Mouse (Mus musculus) layer of hippocampus, adult 8-10 months (tissue): Measurements from ENCODE around the gene Astn2. TPM values are rescaled to one million over a fixed set of nuclear protein-coding genes. Genes with fewer than 3 reads are reported as not detected.

Experiments used
- DNase-seq, 2 experiments: peaks; one replicate each; pipeline ENCODE4 v3.0.0; 2022; ENCODE audit warnings: low spot score in 2 of 2
- total RNA-seq, 4 experiments: library from RNA; stranded (reverse); gene quantifications; 2 replicates each; pipeline ENCODE4 v1.2.4; 2022

The Astn2 gene
- total RNA-seq, 4 experiments from 2014 or later: 26.5 to 27.7 (median 27.3) TPM

DNA sequence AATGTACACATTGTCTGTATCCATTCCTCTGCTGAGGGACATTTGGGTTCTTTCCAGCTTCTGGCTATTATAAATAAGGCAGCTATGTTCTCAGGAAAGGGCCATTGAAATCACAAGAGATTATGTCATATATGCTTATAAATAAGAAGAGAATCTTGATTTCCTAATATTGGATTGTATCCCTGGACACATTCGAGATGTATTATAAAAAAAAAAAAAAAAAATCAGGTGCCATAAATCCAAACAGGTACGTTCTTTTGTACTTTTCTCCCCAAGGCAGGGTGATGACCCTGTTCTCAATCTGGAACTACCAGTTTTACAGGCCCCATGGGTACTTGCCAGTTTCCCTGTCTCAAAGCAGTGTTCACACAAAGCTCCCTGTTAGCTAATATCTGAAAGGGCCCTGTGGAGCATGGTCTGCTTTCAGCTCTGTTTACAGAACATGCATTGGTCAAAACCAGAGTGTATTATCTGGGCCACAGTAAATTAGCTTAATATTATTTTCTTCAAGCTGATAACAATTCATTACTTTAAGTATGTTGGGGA, 530.1 kb downstream of the Astn2 start:
- no peak for DNase-seq

GRCm38 (mm10) chr4:65864551-65864950, 539.9 kb downstream of the Astn2 start:
- no peak for DNase-seq

GRCm38 (mm10) chr4:65843191-65843590, 561.2 kb downstream of the Astn2 start:
- no peak for DNase-seq

DNA sequence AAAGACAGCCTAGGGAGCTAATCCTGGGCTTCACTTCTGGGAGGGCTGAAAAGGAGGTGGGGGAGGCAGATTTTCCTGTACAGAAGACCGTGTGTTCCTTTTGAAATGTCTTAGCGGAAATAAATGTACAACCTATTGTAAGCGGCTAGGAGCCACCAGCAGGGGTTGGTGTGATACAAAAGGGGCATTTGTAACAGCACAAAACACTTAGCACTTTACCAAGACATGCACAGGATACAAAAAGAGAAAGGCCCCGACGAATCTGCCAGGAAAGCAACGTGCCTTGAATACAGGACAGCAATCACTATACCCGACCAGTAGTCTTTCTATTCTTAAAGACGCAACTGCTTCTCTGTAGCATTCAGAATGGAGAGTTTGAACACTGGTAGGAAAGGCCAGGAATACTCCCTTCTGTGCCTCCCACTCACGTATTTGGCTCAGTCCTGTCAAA, 564.8 kb downstream of the Astn2 start:
- DNase-seq: peak; percentile 45 to 57

- DNase-seq: no peak
Observed at GRCm38 (mm10) chr4:65838781-65839180, 565.6 kb downstream of the Astn2 start.

DNA sequence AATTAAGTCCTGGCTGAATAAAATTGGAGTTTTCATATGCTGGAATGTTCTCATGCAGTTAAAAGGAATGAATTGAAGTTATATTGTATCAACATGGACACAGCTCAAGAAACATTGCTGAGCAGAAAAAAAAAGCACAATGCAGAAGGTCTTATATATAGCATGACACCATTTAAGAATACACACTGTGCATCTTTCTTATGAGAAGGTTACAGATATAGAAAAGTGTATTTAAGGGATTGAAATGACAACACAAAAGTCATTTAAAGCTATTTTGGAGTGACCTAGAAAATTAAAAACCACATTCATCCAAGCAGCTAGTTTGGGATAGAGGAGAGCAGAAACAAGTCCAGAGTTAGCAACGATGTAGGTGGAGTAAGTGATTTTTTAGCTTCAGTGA, 571.4 kb downstream of the Astn2 start:
- no peak for DNase-seq

- no peak for DNase-seq
Observed at GRCm38 (mm10) chr4:65831872-65832271, 572.5 kb downstream of the Astn2 start.

DNA sequence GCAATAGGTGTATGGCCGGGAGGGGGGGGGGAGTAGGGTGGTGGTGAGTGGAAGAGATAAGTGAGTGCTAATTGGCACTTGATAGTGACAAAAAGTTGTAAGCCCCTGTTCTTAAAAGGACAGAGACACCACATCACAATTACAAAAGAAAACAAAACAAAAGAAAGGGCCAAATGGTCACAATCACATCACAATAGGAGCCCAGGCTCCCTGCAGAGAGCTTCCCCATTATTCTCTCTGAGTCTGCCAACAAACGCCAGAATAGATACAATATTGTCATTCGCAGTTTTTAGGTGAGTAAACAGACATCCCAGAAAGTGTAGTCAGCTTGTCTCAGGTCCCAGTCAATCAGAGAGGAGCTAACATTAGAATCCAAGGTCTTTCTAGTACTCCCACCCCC, 573.9 kb downstream of the Astn2 start:
- DNase-seq: no peak

- no peak for DNase-seq
Observed at GRCm38 (mm10) chr4:65821070-65821469, 583.3 kb downstream of the Astn2 start.

DNA sequence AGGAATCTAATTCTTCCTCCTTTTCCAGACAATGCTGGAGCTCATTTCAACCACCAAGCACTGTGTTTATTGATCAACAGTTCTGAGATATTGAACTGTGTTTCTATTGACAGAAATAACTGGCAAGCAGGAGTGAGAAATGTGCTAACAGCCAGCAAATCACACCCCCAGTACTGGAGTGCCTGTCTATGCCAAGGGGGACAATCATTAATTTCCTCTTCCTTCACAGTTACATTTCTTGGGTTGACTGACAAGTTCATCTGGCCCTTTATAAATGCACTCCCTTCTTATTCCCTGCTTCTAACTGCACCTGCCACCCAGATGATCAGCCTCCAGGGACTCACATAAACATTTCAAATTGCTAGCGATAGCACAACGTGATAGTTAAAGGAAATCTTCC, 584.2 kb downstream of the Astn2 start:
- no peak for DNase-seq

GRCm38 (mm10) chr4:65819835-65820234, 584.6 kb downstream of the Astn2 start:
- DNase-seq: no peak

- DNase-seq: no peak
Observed at GRCm38 (mm10) chr4:65814176-65814535, 590.3 kb downstream of the Astn2 start.

- DNase-seq: no peak
Observed at GRCm38 (mm10) chr4:65813500-65814175, 590.8 kb downstream of the Astn2 start.

DNA sequence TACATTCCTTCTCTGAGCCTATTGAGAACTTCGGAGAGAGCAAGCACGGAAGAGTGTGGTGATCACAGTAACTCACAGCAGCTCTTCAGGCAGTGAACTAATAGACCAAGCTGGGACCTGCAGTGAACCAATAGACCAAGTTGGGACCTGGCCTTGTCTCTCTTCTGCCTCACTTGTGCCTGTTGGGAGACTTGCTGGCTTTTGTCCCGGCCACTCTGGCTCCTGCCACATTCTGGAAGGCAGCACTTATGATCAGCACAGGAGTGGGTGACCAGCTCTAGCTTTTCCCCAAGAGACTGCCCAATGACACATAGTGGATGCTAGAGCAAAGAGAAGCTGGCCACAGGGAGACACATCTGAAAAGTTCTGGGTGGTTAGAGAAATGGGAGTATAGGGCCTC, 597.1 kb downstream of the Astn2 start:
- DNase-seq: no peak

DNA sequence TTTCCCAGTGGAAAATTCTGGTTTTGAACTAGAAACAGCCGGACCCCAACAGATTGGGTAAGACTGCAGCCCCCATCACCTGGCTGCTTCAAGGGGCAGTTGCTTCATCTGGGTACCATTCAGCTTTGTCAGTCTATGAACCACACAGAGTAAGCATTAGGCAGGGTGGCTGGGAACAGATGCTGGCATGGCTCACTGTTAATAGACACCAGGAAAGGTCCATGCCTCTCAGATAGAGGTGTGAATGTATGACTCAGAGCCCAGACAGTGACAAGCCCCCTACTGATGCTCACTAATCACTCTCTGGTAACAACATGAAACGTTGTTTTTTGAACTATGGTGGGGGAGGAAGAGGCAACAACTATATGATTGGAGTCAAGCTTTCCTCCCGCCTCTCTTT, 603.2 kb downstream of the Astn2 start:
- no peak for DNase-seq

DNA sequence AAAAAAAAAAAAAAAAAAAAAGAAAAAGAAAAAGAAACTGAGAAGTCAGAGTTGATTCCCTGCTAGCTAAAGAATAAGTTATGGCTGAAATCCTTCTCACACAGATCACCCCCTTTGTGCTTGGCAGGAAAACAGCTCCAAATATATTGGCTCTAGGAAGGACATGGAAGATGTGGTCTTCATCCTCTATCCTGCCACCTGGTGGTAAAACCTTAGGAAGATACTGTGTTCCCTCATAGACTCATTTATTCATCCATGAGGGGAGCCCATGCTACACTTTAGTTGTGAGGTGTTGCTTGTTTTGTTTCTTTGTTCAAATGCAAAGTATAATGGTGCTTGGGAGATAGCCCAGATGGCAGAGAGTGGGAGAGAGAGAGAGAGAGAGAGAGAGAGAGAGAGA, 613.4 kb downstream of the Astn2 start:
- DNase-seq: no peak

DNA sequence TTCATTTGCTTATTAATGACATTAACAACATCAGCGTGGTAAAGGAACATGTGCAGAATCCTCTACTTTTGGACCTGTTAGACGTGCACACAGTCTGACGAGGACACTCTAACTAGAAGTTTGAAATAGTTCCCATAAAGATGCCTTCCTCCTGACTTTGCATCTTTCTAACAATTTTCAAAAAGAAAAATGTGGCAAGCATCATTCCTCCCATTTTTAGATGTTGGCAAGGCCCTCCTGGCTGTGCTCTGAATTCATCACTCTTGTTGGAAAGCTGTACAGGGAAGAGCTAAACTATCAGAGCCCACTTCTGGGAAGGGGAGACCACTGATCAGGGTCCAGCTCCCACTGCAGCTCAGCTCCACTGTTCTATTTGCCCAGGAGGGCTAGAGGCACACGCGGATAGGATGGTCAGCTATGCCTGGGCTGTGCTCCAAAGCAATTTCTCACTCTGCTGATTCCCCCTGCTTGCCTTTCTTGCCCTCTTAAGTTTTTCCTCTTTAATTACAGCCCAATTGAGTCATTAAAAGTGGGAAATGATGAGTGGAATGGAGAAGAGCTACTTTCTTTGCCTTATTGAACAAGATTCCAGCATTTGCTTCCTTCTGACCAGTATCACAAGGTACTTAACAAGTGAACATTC, 630.9 kb downstream of the Astn2 start:
- no peak for DNase-seq

GRCm38 (mm10) chr4:65770952-65771351, 633.5 kb downstream of the Astn2 start:
- no peak for DNase-seq

DNA sequence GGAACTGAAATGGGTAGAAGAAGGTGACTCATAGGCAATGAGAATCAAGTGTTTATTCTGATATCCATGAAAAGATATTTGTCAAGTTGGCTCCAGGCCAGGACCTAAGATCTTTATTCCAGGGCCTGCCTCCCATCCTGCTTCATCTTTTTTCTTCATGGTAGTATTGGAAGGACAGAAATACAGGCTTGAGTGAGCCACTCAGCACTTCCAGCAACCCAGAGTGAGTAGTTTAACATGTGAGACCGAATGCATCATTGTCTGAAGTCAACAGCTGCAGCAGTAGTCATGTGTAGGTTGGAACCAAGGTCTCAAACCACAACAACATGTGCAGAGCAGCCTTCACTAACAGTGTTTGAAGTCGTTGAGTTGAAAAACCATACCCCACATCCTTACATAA, 636.5 kb downstream of the Astn2 start:
- DNase-seq: peak in 1 of 2 experiments; percentile 13

- DNase-seq: no peak
Observed at GRCm38 (mm10) chr4:65767431-65767830, 637.0 kb downstream of the Astn2 start.

DNA sequence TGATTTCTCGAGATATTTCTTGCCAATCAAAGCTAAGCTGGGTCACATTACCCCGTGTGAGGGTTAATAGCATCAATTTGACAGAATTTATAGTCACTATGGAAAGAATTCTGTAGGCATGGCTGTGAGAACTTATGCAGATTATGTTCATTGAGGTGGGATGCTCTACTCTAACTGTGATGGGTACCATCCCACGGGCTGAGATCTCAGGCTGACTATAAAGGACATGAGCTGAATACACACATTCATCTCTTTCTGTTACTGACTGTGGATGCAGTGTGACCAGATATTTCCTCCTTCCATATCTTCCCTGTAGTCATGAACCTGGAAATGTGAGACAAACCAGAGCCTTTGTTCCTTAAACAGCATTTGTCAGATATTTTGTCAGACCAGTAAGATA, 639.1 kb downstream of the Astn2 start:
- no peak for DNase-seq

DNA sequence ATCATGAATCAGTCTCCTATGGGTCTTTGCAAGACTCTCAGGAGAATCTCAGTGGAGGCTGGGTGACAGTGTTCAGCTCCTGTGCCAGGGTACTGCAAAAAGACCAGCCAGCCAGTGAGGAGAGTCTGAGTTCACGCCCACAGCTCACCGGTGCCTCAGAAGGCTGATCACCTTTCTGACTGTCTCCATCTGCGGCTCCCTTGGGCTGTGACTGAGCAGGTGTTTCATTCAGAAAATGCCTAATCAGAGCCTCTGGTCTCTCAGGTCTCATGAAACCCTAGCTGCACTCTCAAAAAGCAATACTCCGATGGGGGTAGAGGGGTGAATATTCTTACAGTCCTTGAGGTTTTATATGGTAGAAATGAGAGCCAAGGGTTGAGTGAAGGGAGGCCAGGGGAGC, 640.1 kb downstream of the Astn2 start:
- DNase-seq: no peak

DNA sequence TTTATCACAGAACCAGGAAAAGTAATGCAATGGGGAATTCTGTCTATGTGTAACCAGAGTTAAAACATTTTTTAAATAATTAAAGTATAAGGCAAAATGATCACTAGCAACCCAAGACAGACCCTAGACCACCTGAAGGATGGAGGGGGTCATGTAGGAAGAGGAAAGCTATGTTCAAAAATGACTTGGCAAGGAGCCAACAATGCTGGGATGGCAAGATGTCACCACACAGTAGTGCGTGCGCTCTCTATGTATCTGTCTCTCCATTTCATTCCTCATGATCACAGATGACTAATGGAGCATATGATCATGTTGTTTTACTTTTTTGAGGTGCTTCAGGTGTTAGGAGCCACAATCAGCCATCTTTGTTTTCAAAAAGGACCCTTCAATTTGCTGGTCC, 640.6 kb downstream of the Astn2 start:
- DNase-seq: no peak
